15 mouse cellular contexts compared by ENCODE assay signal in the genomic region with DNA sequence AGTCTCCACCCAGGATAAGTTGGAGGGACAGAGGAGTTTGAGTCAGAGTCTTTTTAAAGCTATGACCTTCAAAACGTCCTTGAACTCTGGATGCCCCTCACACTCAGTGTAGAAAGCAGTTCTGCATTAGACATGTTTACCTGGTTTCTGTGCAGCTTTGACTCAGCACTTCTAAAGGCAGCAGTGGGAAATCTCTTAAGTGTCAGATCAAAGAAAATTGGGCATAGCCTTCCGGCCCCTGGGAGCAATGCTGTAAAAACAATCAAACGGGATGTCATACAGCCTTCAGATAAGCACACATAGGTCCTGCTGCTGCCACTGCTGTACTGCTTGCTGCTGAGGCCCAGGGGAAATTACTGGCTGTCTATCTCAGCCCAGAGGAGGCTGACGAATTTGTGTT.
A peak's percentile ranks its signal among the peaks of the same experiment; 100 is the strongest.
DNase-seq lines count a peak whose midpoint lies in the region; ATAC-seq lines count a peak whose summit lies in the region.
"Had no signal": no experiment of that assay in that cellular context is flagged by ENCODE, and none has a peak within 500 bp of the region (broad histone marks: within the 10 kb centered on the region; RNA-seq: fewer than 3 reads in every experiment).

No protein-coding gene starts in this region.

- WGBS in heart, embryonic 15.5 days: 12% methylated on average over 4 of the region's 4 CpGs

- no peaks in the 10 kb centered on the region for H3K27me3 ChIP-seq in heart, embryonic 15.5 days
- H3K27me3 ChIP-seq: embryonic facial prominence, embryonic 15.5 days; neural tube, embryonic 12.5 days had no signal

- ATAC-seq in heart, embryonic 15.5 days (replicated peaks; ENCODE audit: insufficient number of reproducible peaks, insufficient read depth, low FRiP score, low read depth): peak; percentile 63
- no peak for ATAC-seq in inflammation-experienced regulatory T-cells, adult 6 months
- ATAC-seq: forebrain, postnatal 0 days had no signal

- intact Hi-C loops in heart, postnatal 36 days (cut with DNase I): no loop called here

- H3K9me3 ChIP-seq in heart, embryonic 15.5 days (replicated peaks): no peaks in the 10 kb centered on the region
- H3K9me3 ChIP-seq: embryonic facial prominence, embryonic 15.5 days; neural tube, embryonic 12.5 days had no signal

- H3K4me3 ChIP-seq in heart, embryonic 15.5 days: no peak overlapping the region
- H3K4me3 ChIP-seq: embryonic facial prominence, embryonic 15.5 days; neural tube, embryonic 12.5 days had no signal

- peak overlapping the region; percentile 73 for H3K27ac ChIP-seq in heart, embryonic 15.5 days
- H3K27ac ChIP-seq: embryonic facial prominence, embryonic 15.5 days; liver, embryonic 14.5 days; neural tube, embryonic 12.5 days had no signal

- H3K4me2 ChIP-seq in heart, embryonic 15.5 days: 0 out of 2 replicates have a peak overlapping the region, but pooled peaks have one; percentile 2
- H3K4me2 ChIP-seq: embryonic facial prominence, embryonic 15.5 days; neural tube, embryonic 12.5 days had no signal

- H3K9ac ChIP-seq in heart, embryonic 15.5 days: no peak overlapping the region
- H3K9ac ChIP-seq: embryonic facial prominence, embryonic 15.5 days; forebrain, postnatal 0 days; liver, embryonic 14.5 days; neural tube, embryonic 12.5 days had no signal

- no peaks in the 10 kb centered on the region for H3K36me3 ChIP-seq in heart, embryonic 15.5 days
- H3K36me3 ChIP-seq: embryonic facial prominence, embryonic 15.5 days; neural tube, embryonic 12.5 days had no signal

- no peak for DNase-seq in heart, postnatal 36 days
- peak; percentile 17 for DNase-seq in MN1 (ENCODE audit: low spot score)
- peak; percentile 17 for DNase-seq in adrenal gland, postnatal 14 days
- peak; percentile 9 for DNase-seq in mesoderm, embryonic 11.5 days (ENCODE audit: low read depth, low spot score)
- DNase-seq in urinary bladder, postnatal 4 days (ENCODE audit: low spot score in 2 of 2): no peak
- DNase-seq in gastrocnemius, postnatal 10 days: no peak
- DNase-seq: cerebellum, adult 9-10 months; forebrain, postnatal 0 days; kidney, postnatal 36 days; right cerebral cortex, postnatal 4 days had no signal

- H3K4me1 ChIP-seq in heart, embryonic 15.5 days (replicated peaks): peaks cover 28% of the 10 kb centered on the region
- H3K4me1 ChIP-seq: embryonic facial prominence, embryonic 15.5 days; neural tube, embryonic 12.5 days had no signal

Comparison
In these comparisons a context has a peak if more than half of its experiments do, and no peak if none do; other contexts are left out.
1. DNase-seq: peak in MN1 (single experiment), adrenal gland, postnatal 14 days (single experiment) and mesoderm, embryonic 11.5 days (single experiment); none in heart, postnatal 36 days (0 of 2), urinary bladder, postnatal 4 days (0 of 2) and gastrocnemius, postnatal 10 days (single experiment).